Comparison of ENCODE assay signal across 10 mouse cellular contexts in the genomic region with DNA sequence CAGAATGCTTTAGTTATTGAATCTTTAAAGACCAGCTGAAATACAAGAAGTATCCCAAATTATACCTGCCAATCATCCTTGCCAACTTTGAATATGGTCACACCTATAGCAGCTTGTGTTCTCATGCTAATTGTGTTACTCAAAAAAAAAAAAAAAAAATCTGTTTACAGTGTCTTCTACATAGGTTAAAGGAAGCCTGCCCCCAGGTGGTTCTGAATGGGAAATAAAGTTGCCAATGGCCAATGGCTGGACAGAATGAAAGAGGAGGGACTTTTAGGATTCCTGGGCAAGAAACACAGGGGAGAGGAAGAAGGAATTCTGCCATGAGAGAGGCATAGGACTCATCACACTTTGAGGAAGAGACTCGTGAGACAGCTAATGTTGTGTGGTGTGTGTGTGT.
DNase-seq lines count a peak whose midpoint lies in the region; ATAC-seq and TF ChIP-seq lines count a peak whose summit lies in the region.
"Had no signal": no experiment of that assay in that cellular context is flagged by ENCODE, and none has a peak within 500 bp of the region (broad histone marks: within the 10 kb centered on the region; RNA-seq: fewer than 3 reads in every experiment).

No protein-coding gene starts in this region.

- H3K27me3 ChIP-seq in kidney, embryonic 14.5 days (ENCODE audit: control insufficient read depth, insufficient read depth, low read length): no peaks in the 10 kb centered on the region
- H3K27me3 ChIP-seq in limb, embryonic 11.5 days (ENCODE audit: control insufficient read depth, insufficient read depth, low read length): no peaks in the 10 kb centered on the region
- H3K27me3 ChIP-seq in neural tube, embryonic 15.5 days (replicated peaks): no peaks in the 10 kb centered on the region
- H3K27me3 ChIP-seq in cerebellum, adult 2 months (ENCODE audit: control insufficient read depth, insufficient read depth, low read length): no peaks in the 10 kb centered on the region
- H3K27me3 ChIP-seq: forebrain, embryonic 12.5 days had no signal

- no peak for ATAC-seq in kidney, embryonic 14.5 days (ENCODE audit: low FRiP score, low TSS enrichment)
- ATAC-seq in limb, embryonic 11.5 days (ENCODE audit: insufficient number of reproducible peaks, low FRiP score, low TSS enrichment, low read depth): 0 out of 2 replicates have a peak, but pooled peaks have one; percentile 17
- no peak for ATAC-seq in neural tube, embryonic 15.5 days (ENCODE audit: low FRiP score)

- H3K4me1 ChIP-seq in kidney, embryonic 14.5 days (ENCODE audit: control insufficient read depth, insufficient read depth, low read length): peaks cover 11% of the 10 kb centered on the region
- peaks cover 5% of the 10 kb centered on the region; the same call in 1 of the 2 replicates for H3K4me1 ChIP-seq in limb, embryonic 11.5 days (ENCODE audit: control insufficient read depth, insufficient read depth, low read length)
- H3K4me1 ChIP-seq in neural tube, embryonic 15.5 days: 0 out of 2 replicates have a peak, but pooled peaks cover 2% of the 10 kb centered on the region
- no peaks in the 10 kb centered on the region for H3K4me1 ChIP-seq in cerebellum, adult 2 months (ENCODE audit: control insufficient read depth, insufficient read depth, low read length)
- H3K4me1 ChIP-seq: forebrain, embryonic 12.5 days had no signal

- DNase-seq in kidney, adult 18-20 months: peak; percentile 13
- peak; percentile 33 for DNase-seq in Muller cell, postnatal 12 days (ENCODE audit: inconsistent ontology term)
- peak; percentile 43 for DNase-seq in embryo, embryonic 10.5 days (ENCODE audit: low spot score)
- DNase-seq in limb, embryonic 11.5 days (ENCODE audit: low spot score): peak; percentile 44
- DNase-seq in cerebellum, adult 2 months: no peak
- DNase-seq in gastrocnemius, postnatal 4 days (ENCODE audit: low spot score in 2 of 2): no peak

- H3K9me3 ChIP-seq in kidney, embryonic 14.5 days (ENCODE audit: control insufficient read depth, low read length): no peaks in the 10 kb centered on the region
- H3K9me3 ChIP-seq in limb, embryonic 11.5 days (ENCODE audit: control insufficient read depth, low read length): no peaks in the 10 kb centered on the region
- H3K9me3 ChIP-seq in neural tube, embryonic 15.5 days (replicated peaks): no peaks in the 10 kb centered on the region
- H3K9me3 ChIP-seq: forebrain, embryonic 12.5 days had no signal

- H3K9ac ChIP-seq in kidney, embryonic 14.5 days (ENCODE audit: low read depth, low read length): no peak overlapping the region
- H3K9ac ChIP-seq in limb, embryonic 11.5 days (ENCODE audit: low read length): no peak overlapping the region
- no peak overlapping the region for H3K9ac ChIP-seq in neural tube, embryonic 15.5 days (replicated peaks)
- H3K9ac ChIP-seq: forebrain, embryonic 12.5 days had no signal

- H3K4me3 ChIP-seq in kidney, embryonic 14.5 days (ENCODE audit: low read length): no peak overlapping the region
- H3K4me3 ChIP-seq in limb, embryonic 11.5 days (ENCODE audit: low read depth, low read length): no peak overlapping the region
- H3K4me3 ChIP-seq in neural tube, embryonic 15.5 days (replicated peaks): no peak overlapping the region
- H3K4me3 ChIP-seq in cerebellum, adult 2 months (replicated peaks; ENCODE audit: insufficient read depth, low read depth, low read length): no peak overlapping the region
- H3K4me3 ChIP-seq: forebrain, embryonic 12.5 days; myocyte had no signal

- H3K36me3 ChIP-seq in kidney, embryonic 14.5 days (ENCODE audit: control insufficient read depth, insufficient read depth, low read length): no peaks in the 10 kb centered on the region
- H3K36me3 ChIP-seq in limb, embryonic 11.5 days (ENCODE audit: control insufficient read depth, insufficient read depth, low read length): no peaks in the 10 kb centered on the region
- H3K36me3 ChIP-seq in neural tube, embryonic 15.5 days: no peaks in the 10 kb centered on the region
- H3K36me3 ChIP-seq: forebrain, embryonic 12.5 days had no signal

- no peak for TF ChIP-seq POLR2A in cerebellum, adult 2 months (IDR thresholded peaks at IDR 0.05; ENCODE audit: borderline replicate concordance, insufficient read depth, low read length)

- 82% methylated on average over 1 of the region's 1 CpGs for WGBS in kidney, embryonic 14.5 days
- 97% methylated on average over 1 of the region's 1 CpGs for WGBS in limb, embryonic 11.5 days
- 86% methylated on average over 1 of the region's 1 CpGs for WGBS in neural tube, embryonic 15.5 days
- 71% methylated on average over 1 of the region's 1 CpGs for WGBS in cerebellum, adult 2 months

- TF ChIP-seq CTCF in cerebellum, adult 2 months (IDR thresholded peaks at IDR 0.05; ENCODE audit: borderline replicate concordance, insufficient read depth, low read depth, low read length): no peak

- no peak overlapping the region for H3K4me2 ChIP-seq in kidney, embryonic 14.5 days (replicated peaks; ENCODE audit: low read depth, low read length)
- no peak overlapping the region for H3K4me2 ChIP-seq in limb, embryonic 11.5 days (ENCODE audit: low read depth, severe bottlenecking)
- no peak overlapping the region for H3K4me2 ChIP-seq in neural tube, embryonic 15.5 days
- H3K4me2 ChIP-seq: forebrain, embryonic 12.5 days had no signal

- H3K27ac ChIP-seq in kidney, embryonic 14.5 days (ENCODE audit: low read depth, low read length): no peak overlapping the region
- no peak overlapping the region for H3K27ac ChIP-seq in limb, embryonic 11.5 days (replicated peaks; ENCODE audit: low read depth, low read length)
- H3K27ac ChIP-seq in neural tube, embryonic 15.5 days (replicated peaks): no peak overlapping the region
- H3K27ac ChIP-seq in cerebellum, adult 2 months (ENCODE audit: insufficient read depth, low read length): no peak overlapping the region
- H3K27ac ChIP-seq: forebrain, embryonic 12.5 days had no signal

Comparison
In these comparisons a context has a peak if more than half of its experiments do, and no peak if none do; other contexts are left out.
1. DNase-seq: peak in kidney, adult 18-20 months (single experiment), Muller cell, postnatal 12 days (single experiment), embryo, embryonic 10.5 days (single experiment) and limb, embryonic 11.5 days (single experiment); none in cerebellum, adult 2 months (0 of 2) and gastrocnemius, postnatal 4 days (0 of 2).